Mouse (Mus musculus) liver, postnatal 0 days (tissue): Measurements from ENCODE around the gene Abcd3. TPM values are rescaled to one million over a fixed set of nuclear protein-coding genes. Genes with fewer than 3 reads are reported as not detected.

Experiments used
- ATAC-seq: fragments of 200-750 bp; cut with Nextera tagmentation; 2 replicates; pipeline ENCODE4 v1.8.0; 2017; ENCODE audit warnings: mild to moderate bottlenecking, moderate library complexity
- DNase-seq: peaks from one replicate; pipeline ENCODE4 v3.0.0-alpha.2; 2016
- H3K27ac ChIP-seq: fragments of 300-500 bp; sonication (generic); 2 replicates; pipeline ENCODE4 v1.5.1; 2014; ENCODE audit warnings: antibody characterized with exemption, moderate library complexity, mild to moderate bottlenecking, low read depth
- H3K27me3 ChIP-seq: fragments of 300-500 bp; sonication (generic); 2 replicates; pipeline ENCODE4 v1.6.1; 2014; ENCODE audit warnings: low read length, control low read depth, mixed read lengths; ENCODE audit not compliant: insufficient read depth
- H3K36me3 ChIP-seq: fragments of 300-500 bp; sonication (generic); replicated peaks from 2 replicates; pipeline ENCODE4 v1.6.1; 2014; ENCODE audit warnings: mild to moderate bottlenecking, control low read depth, low read length, moderate library complexity, mixed read lengths; ENCODE audit not compliant: insufficient read depth
- H3K4me1 ChIP-seq: fragments of 300-500 bp; sonication (generic); 2 replicates; pipeline ENCODE4 v1.6.1; 2014; ENCODE audit warnings: antibody characterized with exemption, mild to moderate bottlenecking, control low read depth; ENCODE audit not compliant: insufficient read depth
- H3K4me2 ChIP-seq: fragments of 300-500 bp; sonication (generic); 2 replicates; pipeline ENCODE4 v1.6.1; 2014; ENCODE audit warnings: low read depth, mild to moderate bottlenecking, low read length, moderate library complexity, mixed read lengths
- H3K4me3 ChIP-seq: fragments of 300-500 bp; sonication (generic); 2 replicates; pipeline ENCODE4 v1.5.1; 2014; ENCODE audit warnings: low read depth, low read length
- H3K9ac ChIP-seq: fragments of 300-500 bp; sonication (generic); replicated peaks from 2 replicates; pipeline ENCODE4 v1.6.1; 2014; ENCODE audit warnings: mild to moderate bottlenecking, moderate library complexity
- H3K9me3 ChIP-seq: fragments of 300-500 bp; sonication (generic); 2 replicates; pipeline ENCODE4 v1.6.1; 2016; ENCODE audit warnings: mild to moderate bottlenecking, control low read depth, low read length, mixed read lengths
- CTCF ChIP-seq: sonication (generic); IDR thresholded peaks from 2 replicates; pipeline ENCODE4 v1.5.1; 2016; ENCODE audit warnings: antibody characterized with exemption, low read depth
- EP300 ChIP-seq: IDR thresholded peaks from 2 replicates; pipeline ENCODE4 v1.6.1; 2016; ENCODE audit warnings: antibody characterized with exemption, low read depth, mild to moderate bottlenecking
- WGBS: fragments of 180-500 bp; shearing (Covaris S2); extraction: QIAGEN DNeasy Blood & Tissue Kit; methylation state at CpG from one replicate; pipeline ENCODE4 v1.1.7; 2014; ENCODE audit not compliant: insufficient replicate concordance; 5-methylcytosine and 5-hydroxymethylcytosine counted together
- polyA plus RNA-seq: library from polyadenylated mRNA; unstranded; fragments of >200 nt; fragmentation: Nextera tagmentation; extraction: Ambion mirVana; gene quantifications from 2 replicates; pipeline ENCODE4 v1.2.1, GENCODE M21; 2015

The Abcd3 gene
- polyA plus RNA-seq, 1 experiment from 2014 or later = 148 TPM

GRCm38 (mm10) chr3:121821559-121822143 lies 6.5 kb upstream of the Abcd3 start:
- H3K27ac ChIP-seq = peak overlapping the region; percentile 7; the same call in 1 of the 2 replicates
- WGBS = 58% methylated on average over 8 of the region's 8 CpGs
- peak; percentile 20; the same call in 1 of the 2 replicates for ATAC-seq

GRCm38 (mm10) chr3:121819693-121820200 lies 4.6 kb upstream of the Abcd3 start:
- no peak overlapping the region for H3K9ac ChIP-seq
- H3K4me2 ChIP-seq = no peak overlapping the region
- no peak overlapping the region for H3K27ac ChIP-seq
- ATAC-seq (no peak), DNase-seq (no peak)
- TF ChIP-seq CTCF (no peak), EP300 (no peak)
- no peaks in the 10 kb centered on the region for H3K36me3 ChIP-seq
- H3K9me3 ChIP-seq = no peaks in the 10 kb centered on the region
- WGBS = 61% methylated on average over 3 of the region's 3 CpGs
- no peaks in the 10 kb centered on the region for H3K27me3 ChIP-seq
- H3K4me1 ChIP-seq = peaks cover 6% of the 10 kb centered on the region
- no peak overlapping the region for H3K4me3 ChIP-seq

More at GRCm38 (mm10) chr3:121821559-121822143, 6.5 kb upstream of the Abcd3 start:
- H3K36me3 ChIP-seq = no peaks in the 10 kb centered on the region
- H3K9ac ChIP-seq = no peak overlapping the region
- H3K27me3 ChIP-seq = no peaks in the 10 kb centered on the region
- no peaks in the 10 kb centered on the region for H3K9me3 ChIP-seq
- H3K4me1 ChIP-seq = peaks cover 6% of the 10 kb centered on the region
- TF ChIP-seq CTCF (no peak), EP300 (no peak)
- no peak for DNase-seq
- H3K4me3 ChIP-seq = no peak overlapping the region
- H3K4me2 ChIP-seq = no peak overlapping the region

- Histone ChIP-seq H3K4me1 (peaks cover 7% of the 10 kb centered on the region), H3K4me3 (no peak overlapping the region), H3K27ac (no peak overlapping the region), H3K9me3 (no peaks in the 10 kb centered on the region), H3K9ac (no peak overlapping the region), H3K27me3 (no peaks in the 10 kb centered on the region), H3K4me2 (no peak overlapping the region), H3K36me3 (no peaks in the 10 kb centered on the region)
- ATAC-seq (no peak), DNase-seq (no peak)
- no peak for TF ChIP-seq CTCF
- no peak for TF ChIP-seq EP300
- WGBS = 64% methylated on average over 10 of the region's 10 CpGs
These were observed 3.8 kb upstream of the Abcd3 start for GRCm38 (mm10) chr3:121818736-121819396.

GRCm38 (mm10) chr3:121815549-121816235 lies 590 bp upstream of the Abcd3 start:
- peaks cover 20% of the 10 kb centered on the region for H3K4me1 ChIP-seq
- 20% methylated on average over 16 of the region's 16 CpGs for WGBS
- DNase-seq = no peak

GRCm38 (mm10) chr3:121814413-121814864 lies 663 bp downstream of the Abcd3 start:
- ATAC-seq (peak; percentile 28), DNase-seq (no peak)
- H3K27ac ChIP-seq = peak overlapping the region; percentile 97
- peak overlapping the region; percentile 71 for H3K4me2 ChIP-seq
- no peaks in the 10 kb centered on the region for H3K27me3 ChIP-seq
- no peaks in the 10 kb centered on the region for H3K9me3 ChIP-seq
- no peaks in the 10 kb centered on the region for H3K36me3 ChIP-seq
- under 1% methylated on average over 24 of the region's 28 CpGs for WGBS
- H3K9ac ChIP-seq = peak overlapping the region; percentile 85
- peak; percentile 51; the same call in 1 of the 2 replicates for TF ChIP-seq EP300
- TF ChIP-seq CTCF = no peak
- H3K4me3 ChIP-seq = peak overlapping the region; percentile 85
- peaks cover 14% of the 10 kb centered on the region for H3K4me1 ChIP-seq

More at GRCm38 (mm10) chr3:121815549-121816235, 590 bp upstream of the Abcd3 start:
- Histone ChIP-seq H3K9me3 (no peaks in the 10 kb centered on the region), H3K27me3 (no peaks in the 10 kb centered on the region), H3K4me2 (peak overlapping the region; percentile 71), H3K36me3 (no peaks in the 10 kb centered on the region), H3K4me3 (peak overlapping the region; percentile 85), H3K27ac (peak overlapping the region; percentile 97), H3K9ac (peak overlapping the region; percentile 85)
- no peak for ATAC-seq
- TF ChIP-seq CTCF (no peak), EP300 (no peak; the same call in 1 of the 2 replicates)

- peak overlapping the region; percentile 85 for H3K4me3 ChIP-seq
- H3K27me3 ChIP-seq = no peaks in the 10 kb centered on the region
- no peak for TF ChIP-seq EP300
- TF ChIP-seq CTCF = no peak
- DNase-seq = no peak
- peak overlapping the region; percentile 97 for H3K27ac ChIP-seq
- WGBS = 56% methylated on average over 5 of the region's 5 CpGs
- H3K9ac ChIP-seq = peak overlapping the region; percentile 85
- H3K4me2 ChIP-seq = peak overlapping the region; percentile 71
- H3K9me3 ChIP-seq = no peaks in the 10 kb centered on the region
- no peaks in the 10 kb centered on the region for H3K36me3 ChIP-seq
- peaks cover 14% of the 10 kb centered on the region; the same call in 1 of the 2 replicates for H3K4me1 ChIP-seq
- no peak for ATAC-seq
These were observed 1.3 kb downstream of the Abcd3 start for GRCm38 (mm10) chr3:121813834-121814233.
